Mouse (Mus musculus) olfactory bulb, adult 2 months (tissue): ENCODE measurements around the gene Akr1a1.

Experiments used
- CTCF ChIP-seq: fragments of 200-500 bp; IDR thresholded peaks from 2 replicates; pipeline ENCODE4 v1.5.1; 2012; ENCODE audit warnings: low read depth, mild to moderate bottlenecking, low read length, moderate library complexity; ENCODE audit not compliant: insufficient read depth
- POLR2A ChIP-seq: fragments of 200-500 bp; IDR thresholded peaks from 2 replicates; pipeline ENCODE4 v1.6.1; 2012; ENCODE audit warnings: mild to moderate bottlenecking, low read depth, low read length, moderate library complexity; ENCODE audit not compliant: insufficient read depth

DNA sequence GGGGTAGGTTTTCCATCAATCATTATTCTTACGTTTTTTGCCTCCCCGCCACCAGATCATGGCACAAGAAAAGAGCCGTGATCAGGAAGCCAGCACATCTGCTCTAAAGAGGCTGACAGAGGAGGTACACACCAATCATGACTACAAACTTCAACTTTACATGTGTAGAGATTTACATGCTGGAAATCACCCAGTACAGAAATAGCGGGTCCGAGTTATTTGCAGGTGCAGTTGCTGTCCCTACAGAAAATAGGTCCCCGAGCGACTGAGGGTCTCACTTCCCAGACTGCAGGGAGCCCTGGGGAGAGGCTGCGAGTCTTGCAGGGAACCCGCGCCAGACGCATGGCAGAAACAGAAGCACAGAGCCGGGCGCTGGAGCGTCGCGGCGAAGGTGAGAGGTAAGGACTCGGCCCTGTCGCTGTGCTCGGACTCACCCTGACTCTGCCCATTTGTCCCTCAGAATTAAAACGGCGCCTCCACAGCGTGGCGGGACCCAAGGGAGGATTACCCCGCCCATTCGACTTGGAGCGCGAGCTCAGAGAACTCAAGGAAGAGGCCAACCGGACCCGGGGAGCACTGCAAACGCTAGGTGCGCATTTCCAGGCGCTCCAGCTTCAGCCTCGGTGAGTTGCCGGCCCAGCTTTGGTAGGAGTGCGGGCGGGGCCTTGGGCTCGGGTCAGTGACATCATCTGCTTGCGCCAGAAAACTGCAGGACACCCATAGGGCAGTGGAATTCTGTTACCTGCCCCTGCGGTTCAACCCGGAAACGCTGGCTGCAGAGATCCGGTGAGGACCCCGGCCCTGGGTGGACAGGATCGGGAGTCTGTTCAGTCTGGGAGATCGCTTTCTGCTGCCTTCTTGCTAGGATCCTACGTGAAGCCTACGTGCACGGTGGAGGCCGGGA lies 54.2 kb downstream of the Akr1a1 start:
- TF ChIP-seq CTCF (0 out of 2 replicates have a peak, but pooled peaks have one; percentile 3), POLR2A (peak; percentile 78)
